ENCODE assay signal across 8 mouse cellular contexts in the genomic region with DNA sequence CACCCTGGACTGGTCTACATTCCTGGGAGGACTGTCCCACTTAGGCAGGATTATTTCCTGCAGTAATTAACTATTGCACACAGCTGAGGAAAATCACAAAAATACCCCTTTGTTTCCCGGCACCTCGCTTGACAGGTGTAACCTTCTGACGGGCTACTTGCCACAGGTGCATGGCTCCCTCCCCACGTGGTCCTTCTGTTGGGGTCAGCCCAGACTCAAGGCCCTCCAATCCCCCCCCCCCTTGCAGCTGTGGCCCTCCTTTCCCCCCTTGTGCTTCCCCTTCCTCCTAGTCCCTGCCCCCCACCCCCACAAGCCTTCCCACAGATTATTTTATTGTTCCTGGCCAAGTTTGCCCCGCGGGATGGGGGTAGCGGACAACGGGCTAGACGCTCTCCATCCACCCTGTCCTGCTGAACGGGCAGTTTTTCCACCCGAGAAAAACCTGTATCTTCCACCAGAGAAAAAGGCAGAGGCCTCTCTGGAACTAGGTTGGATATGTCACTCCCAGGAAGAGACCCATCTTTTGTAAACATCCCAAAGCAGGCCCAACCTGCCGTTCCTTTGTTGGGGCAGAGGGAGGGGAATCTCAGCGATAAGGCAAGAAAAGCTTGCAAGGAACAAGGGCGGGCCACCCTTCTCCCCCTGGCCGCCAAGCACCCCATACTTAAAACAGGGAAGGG. TPM values are rescaled to one million over a fixed set of nuclear protein-coding genes. Genes with fewer than 3 reads are reported as not detected.
DNase-seq lines count a peak whose midpoint lies in the region; ATAC-seq lines count a peak whose summit lies in the region.

No protein-coding gene starts in this region.

- peak overlapping the region; percentile 74 for H3K9ac ChIP-seq in liver, embryonic 15.5 days
- peak overlapping the region; percentile 94 for H3K9ac ChIP-seq in neural tube, embryonic 15.5 days (replicated peaks)

- no peaks in the 10 kb centered on the region for H3K9me3 ChIP-seq in hindbrain, embryonic 10.5 days
- H3K9me3 ChIP-seq in liver, embryonic 15.5 days (replicated peaks) = no peaks in the 10 kb centered on the region
- no peaks in the 10 kb centered on the region for H3K9me3 ChIP-seq in neural tube, embryonic 15.5 days (replicated peaks)

- WGBS in hindbrain, embryonic 10.5 days = 1% methylated on average over 15 of the region's 15 CpGs
- under 1% methylated on average over 15 of the region's 15 CpGs for WGBS in liver, embryonic 15.5 days (ENCODE audit: insufficient replicate concordance)
- 0% methylated on average over 15 of the region's 15 CpGs for WGBS in neural tube, embryonic 15.5 days

- peaks cover 31% of the 10 kb centered on the region for H3K4me1 ChIP-seq in hindbrain, embryonic 10.5 days (replicated peaks)
- peaks cover 34% of the 10 kb centered on the region for H3K4me1 ChIP-seq in liver, embryonic 15.5 days (replicated peaks)
- H3K4me1 ChIP-seq in neural tube, embryonic 15.5 days = peaks cover 28% of the 10 kb centered on the region

- H3K4me3 ChIP-seq in hindbrain, embryonic 10.5 days = peak overlapping the region; percentile 96
- H3K4me3 ChIP-seq in liver, embryonic 15.5 days (replicated peaks) = peak overlapping the region; percentile 93
- peak overlapping the region; percentile 93 for H3K4me3 ChIP-seq in neural tube, embryonic 15.5 days (replicated peaks)

- DNase-seq in cerebellum, adult 8-10 months = peak; percentile 20
- no peak for DNase-seq in cerebellum, adult 18-20 months
- DNase-seq in 3T3-L1 (ENCODE audit: low read depth, low spot score) = peak; percentile 42
- DNase-seq in cerebellum, postnatal 10 days = peak; percentile 54 to 60
- DNase-seq in hindbrain, embryonic 10.5 days (ENCODE audit: low spot score) = peak; percentile 46
- no peak for DNase-seq in right cerebral cortex, adult 18-20 months

- peak overlapping the region; percentile 93 for H3K4me2 ChIP-seq in liver, embryonic 15.5 days
- peak overlapping the region; percentile 70 for H3K4me2 ChIP-seq in neural tube, embryonic 15.5 days

- no peak for ATAC-seq in liver, embryonic 15.5 days (ENCODE audit: insufficient read depth)
- no peak for ATAC-seq in neural tube, embryonic 15.5 days (ENCODE audit: low FRiP score)

- peaks cover 39% of the 10 kb centered on the region for H3K36me3 ChIP-seq in hindbrain, embryonic 10.5 days
- peaks cover 31% of the 10 kb centered on the region for H3K36me3 ChIP-seq in liver, embryonic 15.5 days (replicated peaks)
- H3K36me3 ChIP-seq in neural tube, embryonic 15.5 days = peaks cover 12% of the 10 kb centered on the region

- peak overlapping the region; percentile 99 for H3K27ac ChIP-seq in hindbrain, embryonic 10.5 days
- peak overlapping the region; percentile 69 for H3K27ac ChIP-seq in liver, embryonic 15.5 days (replicated peaks)
- peak overlapping the region; percentile 83 for H3K27ac ChIP-seq in neural tube, embryonic 15.5 days (replicated peaks)

- no peaks in the 10 kb centered on the region for H3K27me3 ChIP-seq in hindbrain, embryonic 10.5 days (ENCODE audit: insufficient read depth, poor library complexity, severe bottlenecking)
- H3K27me3 ChIP-seq in liver, embryonic 15.5 days = no peaks in the 10 kb centered on the region
- no peaks in the 10 kb centered on the region for H3K27me3 ChIP-seq in neural tube, embryonic 15.5 days (replicated peaks)

RNA-seq across cellular contexts. Expression of a gene that starts 2.2 kb away (rescaled TPM):
- polyA plus RNA-seq in hindbrain, embryonic 10.5 days (2016; fragmentation: Nextera tagmentation; extraction: Ambion mirVana) = 478 and 520 TPM in 2 replicates
- 253 and 255 TPM in 2 replicates for polyA plus RNA-seq in liver, embryonic 15.5 days (2015; fragmentation: Nextera tagmentation; extraction: Ambion mirVana)
- 331 and 342 TPM in 2 replicates for polyA plus RNA-seq in neural tube, embryonic 15.5 days (2015; fragmentation: Nextera tagmentation; extraction: Ambion mirVana)

Comparison
In these comparisons a context has a peak if more than half of its experiments do, and no peak if none do; other contexts are left out.
1. DNase-seq: peak in cerebellum, adult 8-10 months (single experiment), 3T3-L1 (single experiment), cerebellum, postnatal 10 days (2 of 2) and hindbrain, embryonic 10.5 days (single experiment); none in cerebellum, adult 18-20 months (0 of 2) and right cerebral cortex, adult 18-20 months (single experiment).
2. Peak in every context shown above with its lines, with median percentiles within 50 percentile points of each other: H3K27ac ChIP-seq and H3K4me3 ChIP-seq.